Mouse (Mus musculus) lung, embryonic 14.5 days (tissue): ENCODE data around the gene Fam53b. TPM values are rescaled to one million over a fixed set of nuclear protein-coding genes. Genes with fewer than 3 reads are reported as not detected.

Experiments
- ATAC-seq: fragments of 200-750 bp; cut with Nextera tagmentation; 2 replicates; pipeline ENCODE4 v1.8.0; 2017; ENCODE audit warnings: mild to moderate bottlenecking, moderate TSS enrichment, moderate library complexity; ENCODE audit not compliant: insufficient read depth
- DNase-seq: peaks from one replicate; pipeline ENCODE4 v3.0.0-alpha.2; 2015
- H3K27ac ChIP-seq: fragments of 300-500 bp; sonication (generic); 2 replicates; pipeline ENCODE4 v1.5.1; 2014; ENCODE audit warnings: low read depth, mild to moderate bottlenecking, moderate library complexity
- H3K27me3 ChIP-seq: fragments of 300-500 bp; sonication (generic); 2 replicates; pipeline ENCODE4 v1.6.1; 2014; ENCODE audit warnings: low read length, control low read depth; ENCODE audit not compliant: insufficient read depth
- H3K36me3 ChIP-seq: fragments of 300-500 bp; sonication (generic); 2 replicates; pipeline ENCODE4 v1.6.1; 2014; ENCODE audit warnings: control low read depth; ENCODE audit not compliant: insufficient read depth
- H3K4me1 ChIP-seq: fragments of 300-500 bp; sonication (generic); 2 replicates; pipeline ENCODE4 v1.6.1; 2014; ENCODE audit warnings: antibody characterized with exemption, control low read depth; ENCODE audit not compliant: insufficient read depth
- H3K4me2 ChIP-seq: fragments of 300-500 bp; sonication (generic); 2 replicates; pipeline ENCODE4 v1.6.1; 2014; ENCODE audit warnings: mild to moderate bottlenecking
- H3K4me3 ChIP-seq: fragments of 300-500 bp; sonication (generic); 2 replicates; pipeline ENCODE4 v1.5.1; 2014; ENCODE audit warnings: low read depth, low read length
- H3K9ac ChIP-seq: fragments of 300-500 bp; sonication (generic); 2 replicates; pipeline ENCODE4 v1.6.1; 2014
- H3K9me3 ChIP-seq: fragments of 300-500 bp; sonication (generic); 2 replicates; pipeline ENCODE4 v1.6.1; 2016; ENCODE audit warnings: low read depth, low read length, control low read depth
- CTCF ChIP-seq: IDR thresholded peaks from 2 replicates; pipeline ENCODE4 v1.5.1; 2016; ENCODE audit warnings: antibody characterized with exemption, low read depth
- WGBS: fragments of 180-500 bp; shearing (Covaris S2); extraction: QIAGEN DNeasy Blood & Tissue Kit; methylation state at CpG from one replicate; pipeline ENCODE4 v1.1.7; 2014; 5-methylcytosine and 5-hydroxymethylcytosine counted together
- polyA plus RNA-seq: library from polyadenylated mRNA; unstranded; fragments of >200 nt; fragmentation: Nextera tagmentation; extraction: Ambion mirVana; gene quantifications from 2 replicates; pipeline ENCODE4 v1.2.1, GENCODE M21; 2014

The Fam53b gene
- polyA plus RNA-seq, 1 experiment from 2014 or later, result 32.4 TPM

DNA sequence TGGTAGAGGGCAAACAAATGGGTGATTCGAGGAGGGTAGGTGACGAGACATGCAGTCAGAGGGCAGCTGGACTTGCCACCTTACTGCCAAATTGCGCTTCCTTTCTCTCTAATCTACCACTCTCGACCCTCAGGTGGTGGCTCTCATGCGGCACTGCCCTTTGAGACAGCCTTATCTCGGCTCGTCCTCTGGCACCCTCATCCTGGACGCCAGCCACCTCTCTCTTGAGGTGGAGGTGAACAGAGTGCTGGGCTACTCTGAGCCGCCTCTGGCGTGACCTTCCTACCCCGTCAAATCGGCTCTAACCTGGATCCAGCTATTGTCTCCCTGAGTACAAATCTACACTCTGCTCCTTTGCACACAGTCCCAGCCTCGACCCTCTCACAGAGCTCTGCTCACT lies 35.1 kb downstream of the Fam53b start:
- H3K4me1 ChIP-seq, result peaks cover 14% of the 10 kb centered on the region
- WGBS, result 60% methylated on average over 13 of the region's 13 CpGs
- DNase-seq, result no peak

GRCm38 (mm10) chr7:132777728-132778453 lies 35.8 kb downstream of the Fam53b start:
- peaks cover 25% of the 10 kb centered on the region; the same call in 1 of the 2 replicates for H3K36me3 ChIP-seq
- no peak overlapping the region for H3K9ac ChIP-seq
- ATAC-seq (no peak), DNase-seq (no peak)
- 90% methylated on average over 1 of the region's 1 CpGs for WGBS
- H3K9me3 ChIP-seq, result no peaks in the 10 kb centered on the region
- H3K27ac ChIP-seq, result no peak overlapping the region
- TF ChIP-seq CTCF, result no peak
- no peak overlapping the region for H3K4me2 ChIP-seq
- H3K4me3 ChIP-seq, result no peak overlapping the region
- peaks cover 14% of the 10 kb centered on the region for H3K4me1 ChIP-seq
- no peaks in the 10 kb centered on the region for H3K27me3 ChIP-seq

More for the DNA sequence above, 35.1 kb downstream of the Fam53b start:
- H3K36me3 ChIP-seq, result peaks cover 25% of the 10 kb centered on the region; the same call in 1 of the 2 replicates
- no peaks in the 10 kb centered on the region for H3K27me3 ChIP-seq
- H3K4me2 ChIP-seq, result no peak overlapping the region
- no peak overlapping the region for H3K27ac ChIP-seq
- H3K9ac ChIP-seq, result no peak overlapping the region
- no peak overlapping the region for H3K4me3 ChIP-seq
- no peaks in the 10 kb centered on the region for H3K9me3 ChIP-seq
- ATAC-seq, result no peak
- no peak for TF ChIP-seq CTCF

DNA sequence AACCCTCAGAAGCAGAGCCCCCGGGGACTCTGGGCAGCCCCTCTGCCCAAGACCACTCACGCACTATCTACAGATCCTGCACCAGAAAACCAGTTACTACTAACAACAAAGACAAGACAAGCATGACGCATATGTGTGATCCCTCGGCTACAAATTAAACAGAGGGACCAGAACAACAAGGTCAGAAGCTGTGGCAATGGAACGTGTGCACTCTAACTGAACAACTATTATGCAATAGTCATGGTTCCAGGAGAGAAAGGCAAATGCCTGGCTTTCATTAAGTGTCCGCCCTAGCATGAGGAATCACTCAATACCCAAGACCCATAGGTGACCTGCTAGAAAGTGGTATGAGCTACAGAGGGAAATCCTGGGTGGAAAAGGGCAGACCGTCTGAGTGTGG lies 36.6 kb downstream of the Fam53b start:
- H3K4me1 ChIP-seq, result peaks cover 14% of the 10 kb centered on the region
- WGBS, result 90% methylated on average over 7 of the region's 7 CpGs
- TF ChIP-seq CTCF, result no peak

DNA sequence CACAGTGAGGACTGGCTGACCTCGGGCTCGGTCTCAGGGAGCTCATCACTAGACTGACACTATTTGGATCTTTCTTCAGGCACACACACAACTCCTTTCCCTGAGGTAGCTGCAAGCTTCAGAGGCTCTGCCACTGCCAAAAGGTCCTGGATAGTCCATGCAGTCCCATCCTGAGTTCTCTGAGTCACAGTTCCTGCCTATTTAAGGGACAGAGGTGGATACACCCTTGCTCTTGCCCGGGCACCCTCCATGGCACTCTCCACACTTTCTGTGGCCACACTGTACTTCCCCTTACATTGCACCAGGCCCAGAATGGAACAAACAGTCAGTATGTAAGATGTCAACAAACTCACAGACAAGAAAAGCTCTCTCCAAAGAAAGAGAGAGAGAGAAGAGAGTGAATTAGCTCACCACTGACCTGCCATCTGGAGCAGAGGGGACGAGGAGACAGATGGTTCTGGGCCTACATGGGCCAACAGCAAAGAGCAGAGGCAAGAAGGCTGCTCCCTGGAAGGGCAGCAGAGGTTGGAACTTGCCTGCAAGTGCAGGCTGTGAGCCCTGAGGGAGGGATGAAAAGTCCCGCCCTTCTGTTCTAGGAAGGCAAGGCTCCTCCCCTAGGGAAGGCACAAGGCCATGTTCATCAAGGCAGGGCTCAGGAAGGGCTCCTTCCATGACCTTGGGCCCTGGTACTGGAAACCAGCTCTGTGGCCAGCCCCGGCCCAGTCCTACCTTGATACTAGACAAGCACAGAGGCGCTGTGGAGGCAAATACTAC lies 37.2 kb downstream of the Fam53b start:
- H3K4me3 ChIP-seq, result peak overlapping the region; percentile 14; the same call in 1 of the 2 replicates
- H3K36me3 ChIP-seq, result peaks cover 29% of the 10 kb centered on the region
- no peak overlapping the region for H3K27ac ChIP-seq
- H3K4me1 ChIP-seq, result peaks cover 13% of the 10 kb centered on the region
- no peak for TF ChIP-seq CTCF
- no peak overlapping the region for H3K4me2 ChIP-seq
- ATAC-seq (no peak), DNase-seq (no peak)
- no peak overlapping the region; the same call in 1 of the 2 replicates for H3K9ac ChIP-seq
- H3K9me3 ChIP-seq, result no peaks in the 10 kb centered on the region
- 85% methylated on average over 7 of the region's 7 CpGs for WGBS
- H3K27me3 ChIP-seq, result no peaks in the 10 kb centered on the region

More for the DNA sequence above, 36.6 kb downstream of the Fam53b start:
- Histone ChIP-seq H3K36me3 (peaks cover 25% of the 10 kb centered on the region; the same call in 1 of the 2 replicates), H3K4me3 (no peak overlapping the region), H3K9me3 (no peaks in the 10 kb centered on the region), H3K27me3 (no peaks in the 10 kb centered on the region), H3K27ac (no peak overlapping the region), H3K4me2 (no peak overlapping the region), H3K9ac (no peak overlapping the region)
- no peak for ATAC-seq
- no peak for DNase-seq

GRCm38 (mm10) chr7:132775922-132776321 lies 37.8 kb downstream of the Fam53b start:
- no peak for DNase-seq
- Histone ChIP-seq H3K4me2 (no peak overlapping the region), H3K9ac (no peak overlapping the region; the same call in 1 of the 2 replicates), H3K4me1 (peaks cover 7% of the 10 kb centered on the region; the same call in 1 of the 2 replicates), H3K4me3 (peak overlapping the region; percentile 14; the same call in 1 of the 2 replicates), H3K27ac (no peak overlapping the region), H3K9me3 (no peaks in the 10 kb centered on the region), H3K36me3 (peaks cover 35% of the 10 kb centered on the region), H3K27me3 (no peaks in the 10 kb centered on the region)
- no peak for ATAC-seq
- no peak for TF ChIP-seq CTCF
- WGBS, result 91% methylated on average over 10 of the region's 10 CpGs

GRCm38 (mm10) chr7:132775333-132775732 lies 38.4 kb downstream of the Fam53b start:
- Histone ChIP-seq H3K27me3 (no peaks in the 10 kb centered on the region), H3K4me3 (no peak overlapping the region; the same call in 1 of the 2 replicates), H3K27ac (no peak overlapping the region), H3K4me2 (no peak overlapping the region; the same call in 1 of the 2 replicates), H3K36me3 (peaks cover 36% of the 10 kb centered on the region), H3K4me1 (0 out of 2 replicates have a peak, but pooled peaks cover 3% of the 10 kb centered on the region), H3K9me3 (no peaks in the 10 kb centered on the region), H3K9ac (peak overlapping the region; percentile 29)
- ATAC-seq, result no peak
- WGBS, result 81% methylated on average over 5 of the region's 5 CpGs
- DNase-seq, result peak; percentile 48
- TF ChIP-seq CTCF, result no peak
